Mouse (Mus musculus) small intestine, adult 2 months (tissue): Measurements from ENCODE around the gene Cav2.

Experiments
- CTCF ChIP-seq: fragments of 200-500 bp; IDR thresholded peaks from 2 replicates; pipeline ENCODE4 v1.5.1; 2012; ENCODE audit warnings: low read depth, mild to moderate bottlenecking, control low read depth, inconsistent platforms, low read length, moderate library complexity, mixed read lengths; ENCODE audit not compliant: insufficient replicate concordance, insufficient read length; ENCODE audit errors: extremely low read depth
- POLR2A ChIP-seq: fragments of 200-500 bp; IDR thresholded peaks from 2 replicates; pipeline ENCODE4 v1.6.1; 2012; ENCODE audit warnings: low read depth, mild to moderate bottlenecking, control low read depth, inconsistent platforms, low read length, moderate library complexity

GRCm38 (mm10) chr6:17258911-17259310 lies 22.1 kb upstream of the Cav2 start:
- TF ChIP-seq POLR2A (no peak), CTCF (no peak)
